Comparison of ENCODE assay signal across 11 mouse cellular contexts in the genomic region with DNA sequence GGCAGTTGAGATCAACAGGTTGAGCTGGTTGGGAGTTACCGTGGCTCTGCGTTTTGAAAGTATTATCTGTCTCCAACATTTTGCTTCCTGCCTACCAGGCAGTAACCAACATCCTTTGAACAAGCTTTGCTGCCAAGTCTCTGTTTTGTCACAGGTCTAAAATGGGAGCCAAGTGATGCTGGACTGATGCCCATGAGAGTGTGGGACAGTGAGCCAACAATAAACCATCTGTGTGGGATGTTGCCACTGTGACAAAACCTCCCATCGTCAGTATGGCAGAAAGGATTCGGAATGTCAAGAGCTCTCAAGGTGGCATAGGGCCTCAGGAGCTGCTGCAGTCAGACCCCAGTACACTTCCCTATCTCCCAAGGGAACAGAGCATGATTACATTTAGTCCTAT.
DNase-seq lines count a peak whose midpoint lies in the region; ATAC-seq and TF ChIP-seq lines count a peak whose summit lies in the region.
"Had no signal": no experiment of that assay in that cellular context is flagged by ENCODE, and none has a peak within 500 bp of the region (broad histone marks: within the 10 kb centered on the region; RNA-seq: fewer than 3 reads in every experiment).

No protein-coding gene starts in this region.

- H3K4me3 ChIP-seq in lung, adult 2 months (replicated peaks; ENCODE audit: extremely low read depth, low read depth, low read length): no peak overlapping the region
- H3K4me3 ChIP-seq in midbrain, embryonic 16.5 days (ENCODE audit: low read depth, low read length): no peak overlapping the region
- H3K4me3 ChIP-seq: limb, embryonic 12.5 days; neural tube, embryonic 13.5 days had no signal

- no peaks in the 10 kb centered on the region for H3K9me3 ChIP-seq in midbrain, embryonic 16.5 days (replicated peaks; ENCODE audit: control insufficient read depth, low read length, poor library complexity, severe bottlenecking)
- H3K9me3 ChIP-seq: G1E; limb, embryonic 12.5 days; neural tube, embryonic 13.5 days had no signal

- no peak overlapping the region for H3K27ac ChIP-seq in midbrain, embryonic 16.5 days (ENCODE audit: low read length)
- H3K27ac ChIP-seq: limb, embryonic 12.5 days; neural tube, embryonic 13.5 days had no signal

- H3K36me3 ChIP-seq in midbrain, embryonic 16.5 days (ENCODE audit: control insufficient read depth, insufficient read depth, low read length): no peaks in the 10 kb centered on the region
- H3K36me3 ChIP-seq: neural tube, embryonic 13.5 days had no signal

- H3K27me3 ChIP-seq in midbrain, embryonic 16.5 days (ENCODE audit: control insufficient read depth, insufficient read depth, low read depth, low read length): no peaks in the 10 kb centered on the region
- H3K27me3 ChIP-seq: limb, embryonic 12.5 days; neural tube, embryonic 13.5 days had no signal

- ATAC-seq in midbrain, embryonic 16.5 days: no peak

- TF ChIP-seq CTCF in lung, adult 2 months (IDR thresholded peaks at IDR 0.05; ENCODE audit: insufficient read depth, low read length): no peak

- no peak overlapping the region for H3K9ac ChIP-seq in midbrain, embryonic 16.5 days (ENCODE audit: low read depth, low read length)
- H3K9ac ChIP-seq: limb, embryonic 12.5 days; neural tube, embryonic 13.5 days had no signal

- no peak overlapping the region for H3K4me2 ChIP-seq in midbrain, embryonic 16.5 days (ENCODE audit: low read length)
- H3K4me2 ChIP-seq: limb, embryonic 12.5 days; neural tube, embryonic 13.5 days had no signal

- peak; percentile 5 to 6 for DNase-seq in lung, adult 18-20 months
- no peak for DNase-seq in lung, adult 2 months
- DNase-seq in frontal cortex, adult 2 months (ENCODE audit: extremely low spot score in 1 of 2, low spot score in 1 of 2): peak; percentile 75 to 86
- peak; percentile 25 to 46 for DNase-seq in layer of hippocampus, postnatal 25 days (ENCODE audit: extremely low spot score in 1 of 2, low spot score in 1 of 2)
- DNase-seq in right cerebral cortex, postnatal 14 days: peak; percentile 59
- no peak for DNase-seq in urinary bladder, adult 18-20 months (ENCODE audit: low spot score in 2 of 2)
- no peak for DNase-seq in urinary bladder, adult 2 months (ENCODE audit: low spot score)

- H3K4me1 ChIP-seq in lung, adult 2 months (ENCODE audit: control insufficient read depth, insufficient read depth, low read length): no peaks in the 10 kb centered on the region
- no peaks in the 10 kb centered on the region for H3K4me1 ChIP-seq in midbrain, embryonic 16.5 days (ENCODE audit: control insufficient read depth, insufficient read depth, low read length)
- H3K4me1 ChIP-seq: limb, embryonic 12.5 days; neural tube, embryonic 13.5 days had no signal

- WGBS in lung, adult 2 months: 36% methylated on average over 4 of the region's 4 CpGs
- WGBS in midbrain, embryonic 16.5 days: 76% methylated on average over 4 of the region's 4 CpGs

- TF ChIP-seq POLR2A in lung, adult 2 months (IDR thresholded peaks at IDR 0.05; ENCODE audit: borderline replicate concordance, extremely low read depth, low read depth, low read length): no peak

Comparison
In these comparisons a context has a peak if more than half of its experiments do, and no peak if none do; other contexts are left out.
1. DNase-seq: peak in lung, adult 18-20 months (2 of 2), frontal cortex, adult 2 months (2 of 2), layer of hippocampus, postnatal 25 days (2 of 2) and right cerebral cortex, postnatal 14 days (single experiment); none in lung, adult 2 months (single experiment), urinary bladder, adult 18-20 months (0 of 2) and urinary bladder, adult 2 months (single experiment).